Mouse (Mus musculus) heart, embryonic 14.5 days (tissue): ENCODE data around the gene Ndufs3. TPM values are rescaled to one million over a fixed set of nuclear protein-coding genes. Genes with fewer than 3 reads are reported as not detected.

Experiments
- ATAC-seq: fragments of 200-750 bp; cut with Nextera tagmentation; 2 replicates; pipeline ENCODE4 v1.8.0; 2017; ENCODE audit warnings: low read depth, moderate TSS enrichment; ENCODE audit not compliant: insufficient number of reproducible peaks, insufficient read depth, low FRiP score
- H3K27ac ChIP-seq, 2 experiments: fragments of 200-500 bp in 1 of 2; fragments of 300-500 bp in 1 of 2; sonication (generic) in 1 of 2; replicated peaks in 1 of 2; 2 replicates each; pipeline ENCODE4 v1.5.1; 2012 to 2014; ENCODE audit warnings: low read depth in 2 of 2, low read length in 2 of 2, control low read depth in 1 of 2, mild to moderate bottlenecking in 1 of 2, mixed read lengths in 1 of 2; ENCODE audit not compliant: control insufficient read depth in 1 of 2, insufficient read depth in 1 of 2
- H3K27me3 ChIP-seq: fragments of 300-500 bp; sonication (generic); 2 replicates; pipeline ENCODE4 v1.6.1; 2014; ENCODE audit warnings: mild to moderate bottlenecking, low read length, control low read depth; ENCODE audit not compliant: control insufficient read depth, insufficient read depth
- H3K36me3 ChIP-seq: fragments of 300-500 bp; sonication (generic); 2 replicates; pipeline ENCODE4 v1.6.1; 2014; ENCODE audit warnings: mild to moderate bottlenecking, control low read depth, low read length, mixed read lengths; ENCODE audit not compliant: control insufficient read depth, insufficient read depth
- H3K4me1 ChIP-seq, 2 experiments: fragments of 200-500 bp in 1 of 2; fragments of 300-500 bp in 1 of 2; sonication (generic) in 1 of 2; 2 replicates each; pipeline ENCODE4 v1.6.1; 2012 to 2014; ENCODE audit warnings: low read length in 2 of 2, control low read depth in 1 of 2, mixed read lengths in 1 of 2; ENCODE audit not compliant: control insufficient read depth in 2 of 2, insufficient read depth in 2 of 2
- H3K4me2 ChIP-seq: fragments of 300-500 bp; sonication (generic); 2 replicates; pipeline ENCODE4 v1.6.1; 2014; ENCODE audit warnings: mild to moderate bottlenecking, low read length
- H3K4me3 ChIP-seq, 2 experiments: fragments of 200-500 bp in 1 of 2; fragments of 300-500 bp in 1 of 2; sonication (generic) in 1 of 2; 2 replicates each; pipeline ENCODE4 v1.5.1; 2012 to 2014; ENCODE audit warnings: low read length in 2 of 2, mild to moderate bottlenecking in 2 of 2, control low read depth in 1 of 2, low read depth in 1 of 2, moderate library complexity in 1 of 2; ENCODE audit not compliant: control insufficient read depth in 1 of 2, insufficient read depth in 1 of 2
- H3K9ac ChIP-seq: fragments of 300-500 bp; sonication (generic); 2 replicates; pipeline ENCODE4 v1.6.1; 2014; ENCODE audit warnings: mild to moderate bottlenecking, low read length
- H3K9me3 ChIP-seq: fragments of 300-500 bp; sonication (generic); 2 replicates; pipeline ENCODE4 v1.6.1; 2016; ENCODE audit warnings: low read length, control low read depth; ENCODE audit not compliant: control insufficient read depth
- WGBS: fragments of 180-500 bp; shearing (Covaris S2); extraction: QIAGEN DNeasy Blood & Tissue Kit; methylation state at CpG from one replicate; pipeline ENCODE4 v1.1.7; 2014; 5-methylcytosine and 5-hydroxymethylcytosine counted together
- polyA plus RNA-seq: library from polyadenylated mRNA; unstranded; fragments of >200 nt; fragmentation: Nextera tagmentation; extraction: Ambion mirVana; gene quantifications from 2 replicates; pipeline ENCODE4 v1.2.1, GENCODE M21; 2014

Gene Ndufs3
- polyA plus RNA-seq, 1 experiment from 2014 or later, result 423 TPM

DNA sequence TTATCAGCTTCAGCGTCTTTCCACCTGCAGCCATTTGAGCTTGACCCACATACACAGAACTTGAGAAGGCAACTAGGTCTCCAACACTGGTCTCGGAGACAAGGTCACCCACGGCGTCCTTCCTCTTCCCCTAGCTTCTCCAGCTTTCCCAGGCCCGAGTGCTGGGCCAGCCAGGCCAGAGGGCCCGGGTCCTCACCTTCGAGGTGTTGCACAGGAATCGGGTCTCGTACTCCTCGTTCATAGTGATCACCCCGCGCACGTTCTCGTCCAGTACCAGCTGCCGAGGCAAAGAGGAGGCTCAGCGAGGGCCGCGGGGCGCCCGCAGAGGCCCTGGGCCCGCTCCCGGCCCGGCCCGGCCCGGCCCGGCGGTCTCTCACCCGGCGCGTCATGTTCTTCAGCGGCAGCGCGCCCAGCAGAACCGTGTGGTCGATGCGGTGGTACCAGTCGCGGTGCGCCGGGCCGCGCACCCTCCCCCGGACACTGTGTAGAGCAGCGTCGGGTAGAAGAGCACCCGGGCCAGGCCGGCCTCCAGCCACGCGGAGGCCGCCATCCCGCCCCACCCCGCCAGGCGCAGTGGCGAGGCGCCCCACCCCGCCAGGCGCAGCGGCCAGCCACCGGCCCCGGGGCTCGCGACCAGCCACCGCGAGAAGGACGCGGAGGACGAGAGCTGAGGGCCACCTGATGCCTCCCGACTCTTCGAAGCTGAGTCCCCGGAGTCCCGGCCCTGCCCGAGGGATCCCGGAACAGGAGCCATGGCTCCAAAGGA is 12.8 kb upstream of the Ndufs3 start:
- Histone ChIP-seq H3K27ac (peak overlapping the region; percentile 94 to 98), H3K27me3 (no peaks in the 10 kb centered on the region), H3K9me3 (no peaks in the 10 kb centered on the region), H3K4me3 (peak overlapping the region; percentile 73 to 81), H3K9ac (peak overlapping the region; percentile 99), H3K4me2 (peak overlapping the region; percentile 73), H3K4me1 (peaks cover 4 to 34% of the 10 kb centered on the region in 2 experiments), H3K36me3 (peaks cover 22% of the 10 kb centered on the region)
- peak; percentile 81 for ATAC-seq
- 0% methylated on average over 52 of the region's 73 CpGs for WGBS

DNA sequence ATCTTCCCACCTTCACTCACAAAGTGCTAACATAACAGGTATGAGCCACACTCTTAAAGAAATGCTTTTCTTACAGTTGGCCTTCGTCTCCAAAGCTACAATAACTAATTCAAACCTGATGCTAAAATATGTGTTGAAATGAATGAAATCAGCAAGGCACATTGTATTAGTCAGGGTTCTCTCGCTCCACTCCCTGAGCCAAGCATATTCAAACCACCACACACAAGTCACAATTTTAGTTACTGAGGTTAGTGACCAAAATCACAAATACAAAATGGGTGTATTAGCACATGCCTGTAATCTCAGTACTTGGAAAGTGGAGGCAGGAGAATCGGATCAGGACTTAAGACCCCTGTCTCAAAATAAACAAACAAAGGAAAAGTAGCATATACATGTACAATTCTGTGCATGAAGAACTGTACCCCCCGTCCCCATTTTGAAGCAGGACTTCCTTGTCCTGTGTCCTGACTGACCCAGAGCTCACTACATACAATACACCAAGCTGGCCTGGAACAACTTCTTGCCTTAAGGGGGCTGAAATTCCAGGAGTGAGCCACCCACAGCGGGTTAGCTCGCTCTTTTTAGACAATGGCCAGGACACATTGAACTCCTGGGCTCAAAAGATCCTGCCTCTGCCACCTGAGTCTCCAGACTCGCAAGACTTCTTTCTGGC is 12.1 kb upstream of the Ndufs3 start:
- WGBS, result 17% methylated on average over 7 of the region's 7 CpGs
- H3K27me3 ChIP-seq, result no peaks in the 10 kb centered on the region
- H3K27ac ChIP-seq, result peak overlapping the region; percentile 94 to 98
- peak overlapping the region; percentile 99 for H3K9ac ChIP-seq
- ATAC-seq, result no peak
- peak overlapping the region; percentile 73 for H3K4me2 ChIP-seq
- peaks cover 4 to 34% of the 10 kb centered on the region in 2 experiments for H3K4me1 ChIP-seq
- peaks cover 28% of the 10 kb centered on the region for H3K36me3 ChIP-seq
- peak overlapping the region; percentile 73 to 81 for H3K4me3 ChIP-seq
- H3K9me3 ChIP-seq, result no peaks in the 10 kb centered on the region

GRCm38 (mm10) chr2:90915516-90915915 is 10.9 kb upstream of the Ndufs3 start:
- H3K4me1 ChIP-seq, result peaks cover 4 to 31% of the 10 kb centered on the region in 2 experiments
- ATAC-seq, result no peak
- no peak overlapping the region for H3K4me3 ChIP-seq
- WGBS, result 96% methylated on average over 1 of the region's 1 CpGs
- peaks cover 40% of the 10 kb centered on the region for H3K36me3 ChIP-seq
- no peaks in the 10 kb centered on the region for H3K27me3 ChIP-seq
- peak overlapping the region; percentile 73 for H3K4me2 ChIP-seq
- H3K9me3 ChIP-seq, result no peaks in the 10 kb centered on the region
- peak overlapping the region; percentile 27; the same call in 1 of the 2 replicates for H3K9ac ChIP-seq
- H3K27ac ChIP-seq, result no peak overlapping the region

GRCm38 (mm10) chr2:90913671-90914070 is 9.0 kb upstream of the Ndufs3 start:
- no peak overlapping the region for H3K4me2 ChIP-seq
- peaks cover 4 to 33% of the 10 kb centered on the region in 2 experiments for H3K4me1 ChIP-seq
- H3K36me3 ChIP-seq, result peaks cover 58% of the 10 kb centered on the region
- WGBS, result 38% methylated on average over 2 of the region's 2 CpGs
- peak overlapping the region in 1 of 2 experiments; percentile 53; a peak in 1 of 4 replicates for H3K27ac ChIP-seq
- no peaks in the 10 kb centered on the region for H3K27me3 ChIP-seq
- no peak overlapping the region for H3K4me3 ChIP-seq
- no peaks in the 10 kb centered on the region for H3K9me3 ChIP-seq
- H3K9ac ChIP-seq, result 0 out of 2 replicates have a peak overlapping the region, but pooled peaks have one; percentile 18
- ATAC-seq, result peak; percentile 55

DNA sequence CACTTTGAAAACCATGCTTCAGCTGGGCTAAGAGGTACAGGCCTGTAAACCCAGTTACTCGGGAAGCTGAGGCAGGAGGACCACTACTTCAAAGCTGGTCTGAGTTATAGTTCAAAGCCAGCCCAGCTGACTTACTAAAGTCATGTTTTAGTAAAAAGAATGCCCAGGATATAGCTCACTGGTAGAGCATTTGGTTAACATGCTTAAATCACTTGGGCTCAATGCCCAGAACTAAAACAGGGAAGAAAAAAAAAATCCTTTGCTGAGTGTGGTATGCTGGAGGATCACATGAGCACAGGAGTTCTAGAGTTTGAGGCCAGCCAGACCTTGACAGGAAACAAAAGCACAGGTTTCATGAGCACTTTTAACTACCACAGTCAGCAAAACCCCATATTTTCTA is 7.0 kb upstream of the Ndufs3 start:
- Histone ChIP-seq H3K9me3 (no peaks in the 10 kb centered on the region), H3K36me3 (peaks cover 76% of the 10 kb centered on the region), H3K27me3 (no peaks in the 10 kb centered on the region), H3K9ac (no peak overlapping the region), H3K4me1 (peaks cover 3 to 29% of the 10 kb centered on the region in 2 experiments; a peak in 3 of 4 replicates), H3K4me3 (no peak overlapping the region), H3K4me2 (no peak overlapping the region), H3K27ac (no peak overlapping the region)
- ATAC-seq, result no peak
- WGBS, result 83% methylated on average over 1 of the region's 1 CpGs

DNA sequence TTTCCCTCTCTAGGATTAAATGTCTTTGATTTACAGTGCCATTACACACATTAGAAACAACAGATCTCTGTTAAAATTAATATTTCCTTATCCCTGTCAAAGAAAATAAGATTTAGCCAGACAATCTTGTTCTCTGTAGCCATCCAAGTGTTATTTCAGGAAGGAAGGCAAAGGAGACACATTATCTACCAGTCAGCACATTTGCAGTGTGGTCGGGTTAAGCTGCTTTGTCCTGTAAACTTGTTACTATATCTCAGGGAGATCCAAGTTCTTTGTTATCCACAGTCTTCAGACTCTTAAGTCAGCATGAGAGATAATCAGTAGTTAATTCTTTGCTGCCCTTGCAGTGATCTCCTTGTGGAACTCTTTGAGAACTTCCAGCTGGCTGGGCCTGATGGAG is 6.2 kb upstream of the Ndufs3 start:
- Histone ChIP-seq H3K9ac (no peak overlapping the region), H3K36me3 (peaks cover 82% of the 10 kb centered on the region), H3K4me1 (peaks cover 3 to 25% of the 10 kb centered on the region in 2 experiments; a peak in 3 of 4 replicates), H3K27ac (no peak overlapping the region), H3K27me3 (no peaks in the 10 kb centered on the region), H3K4me3 (no peak overlapping the region), H3K9me3 (no peaks in the 10 kb centered on the region), H3K4me2 (no peak overlapping the region)
- no peak for ATAC-seq
- 56% methylated on average over 1 of the region's 1 CpGs for WGBS

DNA sequence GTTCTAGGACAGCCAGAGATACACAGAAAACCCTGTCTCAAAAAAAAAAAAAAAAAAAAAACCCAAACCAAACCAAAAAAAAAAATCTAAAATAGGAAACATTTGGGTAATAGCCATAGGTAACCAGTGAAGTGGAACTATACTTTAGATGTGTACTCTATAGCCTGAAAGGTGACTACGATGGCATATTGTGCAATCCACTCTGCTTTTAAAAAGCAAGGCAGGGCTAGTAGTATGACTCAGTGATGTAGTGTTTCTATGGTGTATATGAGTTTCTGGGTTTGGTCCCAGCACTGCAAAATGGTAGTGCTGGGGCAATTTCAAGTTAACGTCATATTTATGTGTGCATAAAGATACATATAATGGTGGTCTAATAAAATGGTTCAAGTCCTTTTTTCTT is 2.1 kb upstream of the Ndufs3 start:
- no peak for ATAC-seq
- 97% methylated on average over 2 of the region's 2 CpGs for WGBS
- Histone ChIP-seq H3K36me3 (peaks cover 72% of the 10 kb centered on the region), H3K4me2 (no peak overlapping the region), H3K4me1 (peaks cover 4 to 26% of the 10 kb centered on the region in 2 experiments), H3K9me3 (no peaks in the 10 kb centered on the region), H3K9ac (no peak overlapping the region), H3K27me3 (no peaks in the 10 kb centered on the region), H3K27ac (no peak overlapping the region), H3K4me3 (no peak overlapping the region)
